Mouse (Mus musculus) midbrain, embryonic 11.5 days (tissue): Measurements from ENCODE around the gene 2310011J03Rik. TPM values are rescaled to one million over a fixed set of nuclear protein-coding genes. Genes with fewer than 3 reads are reported as not detected.
A peak's percentile ranks its signal among the peaks of the same experiment; 100 is the strongest.

Source experiments
- ATAC-seq: fragments of 200-750 bp; cut with Nextera tagmentation; 2 replicates; pipeline ENCODE4 v1.8.0; 2017; ENCODE audit warnings: moderate TSS enrichment, moderate library complexity; ENCODE audit not compliant: low FRiP score
- DNase-seq: peaks from one replicate; pipeline ENCODE4 v3.0.0; 2015; ENCODE audit warnings: low spot score; ENCODE audit errors: missing footprints
- H3K27ac ChIP-seq: fragments of 300-500 bp; sonication (generic); 2 replicates; pipeline ENCODE4 v1.5.1; 2014; ENCODE audit warnings: low read depth, low read length
- H3K27me3 ChIP-seq: fragments of 300-500 bp; sonication (generic); 2 replicates; pipeline ENCODE4 v1.6.1; 2014; ENCODE audit warnings: mild to moderate bottlenecking, low read length, moderate library complexity, mixed read lengths; ENCODE audit not compliant: control insufficient read depth, insufficient read depth
- H3K36me3 ChIP-seq: fragments of 300-500 bp; sonication (generic); 2 replicates; pipeline ENCODE4 v1.6.1; 2014; ENCODE audit warnings: mild to moderate bottlenecking, low read length, moderate library complexity, mixed read lengths; ENCODE audit not compliant: control insufficient read depth, insufficient read depth
- H3K4me1 ChIP-seq: fragments of 300-500 bp; sonication (generic); 2 replicates; pipeline ENCODE4 v1.6.1; 2014; ENCODE audit warnings: low read length; ENCODE audit not compliant: control insufficient read depth, insufficient read depth
- H3K4me2 ChIP-seq: fragments of 300-500 bp; sonication (generic); 2 replicates; pipeline ENCODE4 v1.6.1; 2014; ENCODE audit warnings: mild to moderate bottlenecking, moderate library complexity
- H3K4me3 ChIP-seq: fragments of 300-500 bp; sonication (generic); 2 replicates; pipeline ENCODE4 v1.5.1; 2014; ENCODE audit warnings: low read depth, low read length
- H3K9ac ChIP-seq: fragments of 300-500 bp; sonication (generic); 2 replicates; pipeline ENCODE4 v1.6.1; 2014; ENCODE audit warnings: low read length
- H3K9me3 ChIP-seq: fragments of 300-500 bp; sonication (generic); 2 replicates; pipeline ENCODE4 v1.6.1; 2016; ENCODE audit warnings: low read length; ENCODE audit not compliant: control insufficient read depth
- WGBS: fragments of 180-500 bp; shearing (Covaris S2); extraction: QIAGEN DNeasy Blood & Tissue Kit; methylation state at CpG from one replicate; pipeline ENCODE4 v1.1.7; 2014; 5-methylcytosine and 5-hydroxymethylcytosine counted together
- polyA plus RNA-seq: library from polyadenylated mRNA; unstranded; fragments of >200 nt; fragmentation: Nextera tagmentation; extraction: Ambion mirVana; gene quantifications from 2 replicates; pipeline ENCODE4 v1.2.1, GENCODE M21; 2014

2310011J03Rik gene
- polyA plus RNA-seq, 1 experiment from 2014 or later = 40.8 TPM

- Histone ChIP-seq H3K27ac (no peak overlapping the region), H3K36me3 (no peaks in the 10 kb centered on the region), H3K4me2 (no peak overlapping the region), H3K4me3 (no peak overlapping the region), H3K27me3 (peaks cover 90% of the 10 kb centered on the region), H3K9ac (no peak overlapping the region), H3K9me3 (no peaks in the 10 kb centered on the region), H3K4me1 (peaks cover 22% of the 10 kb centered on the region)
- DNase-seq (no peak), ATAC-seq (no peak)
- WGBS = 41% methylated on average over 9 of the region's 9 CpGs
These were observed 23.9 kb upstream of the 2310011J03Rik start for GRCm38 (mm10) chr10:80344131-80344661.

GRCm38 (mm10) chr10:80343425-80343895 lies 23.1 kb upstream of the 2310011J03Rik start:
- DNase-seq (no peak), ATAC-seq (peak; percentile 19; the same call in 1 of the 2 replicates)
- H3K36me3 ChIP-seq = no peaks in the 10 kb centered on the region
- H3K27ac ChIP-seq = no peak overlapping the region
- peaks cover 19% of the 10 kb centered on the region for H3K4me1 ChIP-seq
- H3K27me3 ChIP-seq = peaks cover 83% of the 10 kb centered on the region
- 25% methylated on average over 13 of the region's 13 CpGs for WGBS
- no peak overlapping the region for H3K9ac ChIP-seq
- H3K9me3 ChIP-seq = no peaks in the 10 kb centered on the region
- peak overlapping the region; percentile 28 for H3K4me3 ChIP-seq
- peak overlapping the region; percentile 43 for H3K4me2 ChIP-seq

- H3K9me3 ChIP-seq = no peaks in the 10 kb centered on the region
- peak overlapping the region; percentile 43 for H3K4me2 ChIP-seq
- H3K9ac ChIP-seq = no peak overlapping the region
- H3K27me3 ChIP-seq = peaks cover 77% of the 10 kb centered on the region
- under 1% methylated on average over 30 of the region's 33 CpGs for WGBS
- no peaks in the 10 kb centered on the region for H3K36me3 ChIP-seq
- no peak overlapping the region for H3K27ac ChIP-seq
- peak overlapping the region; percentile 28 for H3K4me3 ChIP-seq
- ATAC-seq = peak; percentile 68
- peaks cover 19% of the 10 kb centered on the region for H3K4me1 ChIP-seq
- peak; percentile 96 for DNase-seq
These were observed 22.6 kb upstream of the 2310011J03Rik start for GRCm38 (mm10) chr10:80342749-80343424.

- no peak overlapping the region for H3K9ac ChIP-seq
- ATAC-seq = peak; percentile 34
- H3K36me3 ChIP-seq = no peaks in the 10 kb centered on the region
- H3K27ac ChIP-seq = no peak overlapping the region
- peaks cover 19% of the 10 kb centered on the region for H3K4me1 ChIP-seq
- DNase-seq = no peak
- 3% methylated on average over 26 of the region's 26 CpGs for whole genome bisulfite sequencing
- no peaks in the 10 kb centered on the region for H3K9me3 ChIP-seq
- peak overlapping the region; percentile 43 for H3K4me2 ChIP-seq
- H3K27me3 ChIP-seq = peaks cover 71% of the 10 kb centered on the region
- H3K4me3 ChIP-seq = peak overlapping the region; percentile 28
These were observed 22.0 kb upstream of the 2310011J03Rik start for GRCm38 (mm10) chr10:80342305-80342748.

- Histone ChIP-seq H3K27ac (no peak overlapping the region), H3K36me3 (no peaks in the 10 kb centered on the region), H3K4me1 (peaks cover 19% of the 10 kb centered on the region), H3K9me3 (no peaks in the 10 kb centered on the region), H3K9ac (no peak overlapping the region), H3K27me3 (peaks cover 65% of the 10 kb centered on the region), H3K4me3 (peak overlapping the region; percentile 28), H3K4me2 (no peak overlapping the region)
- DNase-seq = peak; percentile 91
- WGBS = 1% methylated on average over 46 of the region's 47 CpGs
- no peak; the same call in 1 of the 2 replicates for ATAC-seq
These were observed 21.4 kb upstream of the 2310011J03Rik start for GRCm38 (mm10) chr10:80341491-80342304.

- Histone ChIP-seq H3K4me1 (peaks cover 19% of the 10 kb centered on the region), H3K4me2 (no peak overlapping the region), H3K36me3 (no peaks in the 10 kb centered on the region), H3K27ac (no peak overlapping the region), H3K27me3 (peaks cover 59% of the 10 kb centered on the region), H3K9me3 (no peaks in the 10 kb centered on the region), H3K4me3 (no peak overlapping the region; the same call in 1 of the 2 replicates), H3K9ac (no peak overlapping the region)
- DNase-seq (peak; percentile 88), ATAC-seq (no peak)
- WGBS = 10% methylated on average over 21 of the region's 21 CpGs
These were observed 20.7 kb upstream of the 2310011J03Rik start for GRCm38 (mm10) chr10:80341026-80341425.

GRCm38 (mm10) chr10:80339941-80340750 lies 19.8 kb upstream of the 2310011J03Rik start:
- 22% methylated on average over 19 of the region's 19 CpGs for WGBS
- Histone ChIP-seq H3K36me3 (no peaks in the 10 kb centered on the region), H3K27me3 (peaks cover 50% of the 10 kb centered on the region), H3K4me3 (no peak overlapping the region), H3K9ac (no peak overlapping the region), H3K27ac (no peak overlapping the region), H3K9me3 (no peaks in the 10 kb centered on the region), H3K4me1 (peaks cover 16% of the 10 kb centered on the region), H3K4me2 (0 out of 2 replicates have a peak overlapping the region, but pooled peaks have one; percentile 13)
- ATAC-seq (no peak), DNase-seq (peak; percentile 99)

- no peak overlapping the region for H3K4me2 ChIP-seq
- no peaks in the 10 kb centered on the region for H3K36me3 ChIP-seq
- no peak overlapping the region for H3K9ac ChIP-seq
- 90% methylated on average over 12 of the region's 12 CpGs for WGBS
- peaks cover 11% of the 10 kb centered on the region for H3K27me3 ChIP-seq
- DNase-seq = no peak
- no peak overlapping the region for H3K27ac ChIP-seq
- H3K4me3 ChIP-seq = no peak overlapping the region
- H3K4me1 ChIP-seq = no peaks in the 10 kb centered on the region; the same call in 1 of the 2 replicates
- no peaks in the 10 kb centered on the region for H3K9me3 ChIP-seq
- ATAC-seq = no peak
These were observed 15.9 kb upstream of the 2310011J03Rik start for GRCm38 (mm10) chr10:80336263-80336662.
